Mouse (Mus musculus): ENCODE data around the gene Polrmt.

Polrmt gene

GRCm38 (mm10) chr10:79686219-79686618, 60.2 kb downstream of the Polrmt start:
- DNase-seq = no peak
